Mouse (Mus musculus) CD4-positive, CD25-positive, alpha-beta regulatory T cell, adult 9 weeks (primary cell): Measurements from ENCODE around the gene Cntn5. TPM values are rescaled to one million over a fixed set of nuclear protein-coding genes. Genes with fewer than 3 reads are reported as not detected.

Experiments
- polyA plus RNA-seq: library from polyadenylated mRNA; unstranded; fragments of 100-300 nt; shearing (Covaris generic); gene quantifications from one replicate; pipeline ENCODE4 v1.2.1, GENCODE M21; 2017

The Cntn5 gene
- polyA plus RNA-seq: not detected

DNA sequence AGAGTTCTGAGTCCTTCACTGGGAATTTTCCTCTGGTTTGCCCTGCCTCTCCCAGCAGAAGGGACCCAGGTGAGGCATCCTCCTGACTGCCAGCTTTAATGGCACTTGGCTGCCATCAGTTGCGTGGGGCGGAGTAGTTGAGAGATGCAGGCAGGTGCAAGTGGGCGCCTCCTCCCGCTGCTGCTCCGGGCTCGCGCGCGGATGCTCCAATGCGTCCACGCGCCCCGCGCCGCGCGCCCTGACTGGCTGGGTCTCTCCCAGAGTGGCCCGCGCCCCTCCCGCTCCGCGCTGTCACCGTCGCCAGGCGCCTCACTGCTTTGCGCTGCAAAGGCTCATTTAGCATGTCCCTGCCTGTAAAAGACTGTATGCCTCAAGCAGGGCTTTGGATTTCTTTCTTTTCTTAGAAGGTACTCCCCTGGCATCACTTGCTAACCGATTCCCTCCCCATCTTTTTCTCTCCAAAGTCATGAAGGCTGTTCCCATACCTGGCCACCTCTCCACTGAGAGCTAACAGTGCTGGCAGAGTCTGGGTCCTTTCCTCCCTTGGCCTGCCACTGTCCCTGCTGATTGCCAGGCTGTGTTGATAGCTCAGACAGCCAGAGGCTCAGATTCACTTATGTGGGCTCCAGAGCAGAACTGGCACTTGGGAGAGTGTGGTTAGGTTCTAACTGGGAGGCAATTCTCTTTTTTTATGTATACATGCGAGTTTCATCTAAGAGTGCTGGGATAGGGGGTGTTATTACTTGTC, at the start of gene Cntn5:
TSS of gene Cntn5 (minus strand) at position 160 of the 748 bp plus-strand sequence.

